Mouse (Mus musculus) kidney, adult 2 months (tissue): ENCODE results near the gene Myo15b. TPM values are rescaled to one million over a fixed set of nuclear protein-coding genes. Genes with fewer than 3 reads are reported as not detected.

Experiments used
- DNase-seq: peaks from one replicate; pipeline ENCODE4 v3.0.0; 2021
- H3K27ac ChIP-seq: fragments of 200-500 bp; 2 replicates; pipeline ENCODE4 v1.5.1; 2012; ENCODE audit warnings: low read depth, low read length, control low read depth, inconsistent platforms; ENCODE audit not compliant: insufficient read depth
- H3K27me3 ChIP-seq: fragments of 200-500 bp; replicated peaks from 2 replicates; pipeline ENCODE4 v1.6.1; 2012; ENCODE audit warnings: mild to moderate bottlenecking, moderate library complexity, low read length, inconsistent platforms; ENCODE audit not compliant: control insufficient read depth, insufficient read depth
- H3K36me3 ChIP-seq: fragments of 200-500 bp; 2 replicates; pipeline ENCODE4 v1.6.1; 2012; ENCODE audit warnings: mild to moderate bottlenecking, moderate library complexity, low read length, inconsistent platforms; ENCODE audit not compliant: control insufficient read depth, insufficient read depth
- H3K4me1 ChIP-seq: fragments of 200-500 bp; 2 replicates; pipeline ENCODE4 v1.6.1; 2011; ENCODE audit warnings: low read length; ENCODE audit not compliant: control insufficient read depth, insufficient read depth
- H3K4me3 ChIP-seq: fragments of 200-500 bp; 2 replicates; pipeline ENCODE4 v1.5.1; 2011; ENCODE audit warnings: mild to moderate bottlenecking, low read depth, low read length, control low read depth; ENCODE audit not compliant: insufficient read depth
- CTCF ChIP-seq: fragments of 200-500 bp; conservative IDR thresholded peaks from 2 replicates; pipeline ENCODE4 v1.5.1; 2011; ENCODE audit warnings: low read depth, mild to moderate bottlenecking, control low read depth, low read length, moderate library complexity, mixed read lengths; ENCODE audit not compliant: insufficient read depth, insufficient read length
- POLR2A ChIP-seq: fragments of 200-500 bp; IDR thresholded peaks from one replicate; pipeline ENCODE4 v1.6.1; 2011; ENCODE audit warnings: low read depth, low read length, control low read depth
- WGBS: fragments of 180-500 bp; shearing (Covaris S2); methylation state at CpG from one replicate; pipeline ENCODE4 v1.1.7; 2018; 5-methylcytosine and 5-hydroxymethylcytosine counted together
- polyA plus RNA-seq: library from polyadenylated mRNA; depleted of rRNA; stranded (reverse); fragments of >200 nt; gene quantifications from 2 replicates; pipeline ENCODE4 v1.2.3, GENCODE M21; 2012

Myo15b gene
- polyA plus RNA-seq, 1 experiment: 104 TPM

- under 1% methylated on average over 87 of the region's 87 CpGs for WGBS
- Histone ChIP-seq H3K4me1 (peaks cover 20% of the 10 kb centered on the region), H3K27ac (peak within 1 kb of the TSS; percentile 93), H3K4me3 (peak within 1 kb of the TSS; percentile 96), H3K27me3 (no peaks in the 10 kb centered on the region), H3K36me3 (no peaks in the 10 kb centered on the region)
- TF ChIP-seq CTCF (no peak), POLR2A (peak; percentile 73)
- DNase-seq: peak; percentile 97
These were observed 34.1 kb upstream of the Myo15b start, which contains the start of gene Llgl2 for GRCm38 (mm10) chr11:115823774-115824740. Gene Llgl2, plus strand, starts transcription at chr11:115824049.

DNA sequence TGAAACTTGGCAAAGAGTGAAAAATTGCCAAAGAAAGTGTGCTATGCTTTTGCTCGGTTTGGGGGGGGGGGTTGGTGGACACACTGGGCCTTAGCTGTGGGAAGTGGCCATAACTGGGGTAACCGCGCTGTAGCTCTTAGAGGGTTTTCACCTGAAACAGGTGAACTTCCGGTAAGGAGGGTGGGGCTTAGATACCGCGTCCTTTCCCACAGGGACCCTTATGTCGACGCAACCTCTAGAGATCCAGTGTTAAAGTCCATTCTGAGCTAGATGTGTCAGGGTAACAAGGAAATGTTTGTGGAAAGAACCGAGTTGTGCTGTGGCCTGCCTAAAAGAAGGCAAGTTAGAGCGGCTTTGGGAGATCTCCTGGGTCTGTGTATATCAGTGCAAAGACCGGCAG lies 33.4 kb upstream of the Myo15b start:
- TF ChIP-seq POLR2A: no peak
- TF ChIP-seq CTCF: no peak
- peak overlapping the region; percentile 96 for H3K4me3 ChIP-seq
- peak overlapping the region; percentile 93 for H3K27ac ChIP-seq
- no peaks in the 10 kb centered on the region for H3K27me3 ChIP-seq
- DNase-seq: peak; percentile 35
- peaks cover 27% of the 10 kb centered on the region for H3K4me1 ChIP-seq
- 11% methylated on average over 11 of the region's 11 CpGs for WGBS
- no peaks in the 10 kb centered on the region for H3K36me3 ChIP-seq

DNA sequence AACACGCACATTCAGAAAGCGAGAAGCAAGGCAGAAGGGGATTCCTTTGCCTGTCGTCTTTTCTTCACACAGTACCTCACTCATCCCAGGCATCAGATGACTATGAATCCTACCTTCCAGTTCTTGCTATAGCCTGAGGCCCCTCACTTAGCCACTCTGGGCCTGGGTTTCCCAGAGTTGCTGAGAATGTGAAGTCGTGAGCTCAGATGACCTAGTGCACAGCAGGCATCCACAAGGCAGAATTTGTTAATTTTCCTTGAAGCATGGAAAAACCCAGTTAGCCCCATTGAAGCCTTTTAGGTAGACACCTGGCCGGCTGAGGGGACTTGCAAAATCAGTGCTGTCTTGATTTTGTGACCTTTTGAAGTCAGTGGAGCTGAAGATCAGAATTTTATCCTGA lies 31.7 kb upstream of the Myo15b start:
- TF ChIP-seq CTCF: no peak
- TF ChIP-seq POLR2A: no peak
- Histone ChIP-seq H3K36me3 (no peaks in the 10 kb centered on the region), H3K4me1 (peaks cover 44% of the 10 kb centered on the region), H3K27me3 (no peaks in the 10 kb centered on the region), H3K27ac (no peak overlapping the region), H3K4me3 (no peak overlapping the region)
- DNase-seq: no peak
- 61% methylated on average over 5 of the region's 5 CpGs for whole genome bisulfite sequencing

GRCm38 (mm10) chr11:115827624-115828023 lies 30.6 kb upstream of the Myo15b start:
- Histone ChIP-seq H3K36me3 (no peaks in the 10 kb centered on the region), H3K27me3 (no peaks in the 10 kb centered on the region), H3K4me3 (no peak overlapping the region), H3K27ac (no peak overlapping the region), H3K4me1 (peaks cover 55% of the 10 kb centered on the region)
- 82% methylated on average over 6 of the region's 6 CpGs for WGBS
- no peak for TF ChIP-seq CTCF
- TF ChIP-seq POLR2A: no peak
- no peak for DNase-seq

DNA sequence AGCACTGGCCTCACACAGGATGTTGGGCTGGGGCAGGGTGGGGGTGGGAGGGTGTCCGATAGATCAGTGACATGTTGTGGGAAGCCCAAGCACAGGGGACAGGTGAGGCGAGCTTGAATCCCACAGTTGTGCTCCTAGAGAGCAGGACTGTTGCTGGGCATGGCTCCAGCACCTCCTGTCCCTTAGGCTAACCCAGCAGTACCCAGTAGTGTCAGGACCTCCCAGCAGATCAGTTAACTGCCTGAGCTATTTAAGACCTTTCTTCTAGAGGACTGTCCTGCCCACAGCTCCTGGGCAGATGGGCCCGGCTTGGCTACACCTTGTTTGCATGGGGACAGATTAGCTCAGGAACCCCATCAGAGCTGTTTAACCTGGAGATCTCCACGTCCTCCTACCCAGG lies 29.2 kb upstream of the Myo15b start:
- Histone ChIP-seq H3K36me3 (no peaks in the 10 kb centered on the region), H3K27me3 (no peaks in the 10 kb centered on the region), H3K27ac (no peak overlapping the region), H3K4me3 (no peak overlapping the region), H3K4me1 (peaks cover 68% of the 10 kb centered on the region)
- TF ChIP-seq POLR2A (no peak), CTCF (no peak)
- 42% methylated on average over 4 of the region's 4 CpGs for WGBS
- DNase-seq: peak; percentile 33

DNA sequence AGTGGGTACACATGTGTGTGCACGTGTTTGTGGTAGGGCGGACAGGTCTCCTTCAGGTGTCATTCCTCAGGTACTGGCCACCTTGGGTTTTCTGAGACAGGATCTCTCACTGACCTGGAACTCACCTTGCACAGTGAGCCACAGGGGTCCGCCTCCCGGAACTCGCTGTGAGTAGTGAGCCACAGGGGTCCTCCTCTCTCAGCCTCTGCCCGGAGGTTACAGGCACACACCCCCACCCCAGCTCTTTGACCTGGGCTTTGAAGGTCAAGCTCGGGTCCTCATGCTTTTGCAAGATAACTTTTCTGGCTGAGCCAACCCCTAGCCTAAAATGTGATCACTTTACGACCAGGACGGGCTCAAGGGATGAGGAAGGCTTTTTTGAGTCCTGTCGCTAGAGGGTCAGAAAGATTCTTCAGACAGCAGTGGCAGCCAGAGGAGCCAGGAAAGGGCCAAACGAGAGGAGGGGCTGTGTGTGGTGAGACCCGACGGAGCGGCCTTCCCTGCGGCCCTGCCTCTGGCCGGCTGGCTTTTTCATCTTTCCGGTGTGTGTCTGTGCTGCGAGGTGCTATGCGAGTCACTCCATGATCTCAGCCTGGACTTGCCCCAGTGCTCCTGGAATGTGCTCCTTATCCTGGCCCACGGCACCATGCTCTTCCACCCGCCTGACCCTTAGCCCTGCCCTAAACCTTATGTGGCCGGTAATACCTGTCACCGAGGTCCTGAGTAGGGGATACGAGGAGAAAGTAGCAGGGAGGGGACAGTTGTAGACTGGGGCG lies 27.5 kb upstream of the Myo15b start:
- WGBS: 22% methylated on average over 25 of the region's 25 CpGs
- DNase-seq: peak; percentile 79
- peak overlapping the region; percentile 81 for H3K27ac ChIP-seq
- TF ChIP-seq CTCF (no peak), POLR2A (no peak)
- H3K27me3 ChIP-seq: no peaks in the 10 kb centered on the region
- H3K4me1 ChIP-seq: peaks cover 79% of the 10 kb centered on the region
- H3K4me3 ChIP-seq: peak overlapping the region; percentile 23; the same call in 1 of the 2 replicates
- H3K36me3 ChIP-seq: no peaks in the 10 kb centered on the region
